Mouse (Mus musculus) testis, adult 2 months (tissue): ENCODE data around the gene 3110082I17Rik.

Experiments
- CTCF ChIP-seq: fragments of 200-500 bp; IDR thresholded peaks from 2 replicates; pipeline ENCODE4 v1.5.1; 2012; ENCODE audit warnings: low read depth, mild to moderate bottlenecking, inconsistent platforms, low read length, moderate library complexity; ENCODE audit not compliant: control insufficient read depth, insufficient read depth, insufficient replicate concordance
- POLR2A ChIP-seq: fragments of 200-500 bp; IDR thresholded peaks from 2 replicates; pipeline ENCODE4 v1.6.1; 2012; ENCODE audit warnings: low read depth, mild to moderate bottlenecking, inconsistent platforms, low read length, moderate library complexity; ENCODE audit not compliant: control insufficient read depth

GRCm38 (mm10) chr5:139316982-139317675 lies 143.2 kb downstream of the 3110082I17Rik start:
- TF ChIP-seq POLR2A = no peak
- no peak for TF ChIP-seq CTCF
